Mouse (Mus musculus) telencephalon, adult 2 months (tissue): ENCODE measurements around the gene 4930455H04Rik.

Source experiments
- DNase-seq: peaks from one replicate; pipeline ENCODE4 v3.0.0-alpha.2; 2011; ENCODE audit warnings: low read depth, low spot score

The 4930455H04Rik gene

DNA sequence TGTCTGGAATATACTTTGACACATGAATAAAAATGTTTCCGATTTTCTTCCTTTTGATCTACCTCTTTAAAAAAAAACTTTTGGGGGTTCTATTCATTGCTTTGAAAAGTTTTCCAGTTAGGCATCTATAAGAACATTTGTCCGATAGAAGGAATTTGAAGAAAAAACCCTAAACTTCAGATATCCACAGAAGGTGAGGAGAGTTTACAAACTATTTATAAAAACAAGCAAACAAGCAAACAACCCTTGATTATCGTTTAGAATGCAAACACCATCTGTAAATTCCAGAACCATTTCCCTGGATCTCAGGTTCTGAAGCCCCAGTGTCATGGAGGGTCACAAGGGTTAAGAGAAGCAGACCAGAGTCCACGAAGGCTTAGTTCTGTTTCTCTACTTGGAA is at the start of gene 4930455H04Rik:
TSS of gene 4930455H04Rik (plus strand) at position 301 of the 400 bp plus-strand sequence.
- DNase-seq = no peak

DNA sequence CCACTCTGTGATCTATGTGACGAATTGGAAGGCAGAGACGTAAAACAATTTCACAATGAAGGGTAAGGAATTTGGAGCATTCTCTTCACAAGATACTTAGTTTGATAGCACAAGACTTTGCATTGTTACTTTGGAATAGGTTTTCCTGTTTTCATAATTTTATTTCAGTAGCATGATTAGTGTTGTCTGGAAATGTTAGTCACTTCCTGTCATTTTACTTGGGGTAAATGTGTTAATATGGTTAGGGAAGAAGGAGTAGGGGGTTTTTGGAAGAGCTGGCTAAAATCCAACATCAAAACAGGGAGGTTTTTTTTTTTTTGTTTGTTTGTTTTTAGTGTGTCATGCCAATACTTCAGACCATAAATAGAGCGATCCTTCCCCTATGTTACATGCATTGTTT is 46.5 kb upstream of the 4930455H04Rik start:
- DNase-seq = no peak

DNA sequence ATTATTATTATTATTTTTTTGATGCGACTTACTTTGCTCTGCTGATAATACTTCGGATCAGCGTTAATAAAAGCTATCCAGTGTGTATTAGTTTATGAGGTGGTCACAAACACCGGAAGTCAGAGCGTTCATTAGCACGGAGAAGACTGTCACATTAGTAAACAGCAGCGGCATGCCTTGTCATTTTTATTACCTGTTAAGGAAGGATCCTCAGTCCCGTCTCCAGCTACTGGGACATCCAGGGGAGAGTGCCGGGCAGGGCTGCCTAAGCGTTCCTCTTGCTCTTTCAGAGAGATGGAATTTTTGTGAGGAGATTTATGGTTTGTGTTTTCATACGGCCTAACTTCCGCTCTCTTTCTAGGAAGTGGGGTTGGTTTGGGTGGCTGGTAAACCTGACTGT is 45.0 kb upstream of the 4930455H04Rik start:
- no peak for DNase-seq

DNA sequence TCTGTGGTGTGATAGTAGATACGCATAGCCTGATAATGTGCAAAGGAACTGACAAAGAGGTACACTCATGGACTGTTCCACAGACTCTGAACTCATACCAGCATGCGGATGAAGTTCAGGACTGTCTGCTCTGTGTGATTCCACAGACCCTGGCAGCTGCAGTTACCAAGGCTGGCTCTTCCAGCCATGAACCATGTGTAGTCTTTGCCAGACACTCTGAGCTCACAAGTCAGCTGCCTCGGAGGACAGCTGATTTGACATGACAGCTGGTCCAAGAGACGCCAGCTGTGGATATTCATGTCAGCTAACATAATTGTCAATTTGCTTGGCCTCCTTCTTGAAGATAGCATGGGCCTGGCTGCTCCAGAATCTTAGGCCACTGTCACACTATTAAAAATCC is 39.1 kb upstream of the 4930455H04Rik start:
- no peak for DNase-seq

DNA sequence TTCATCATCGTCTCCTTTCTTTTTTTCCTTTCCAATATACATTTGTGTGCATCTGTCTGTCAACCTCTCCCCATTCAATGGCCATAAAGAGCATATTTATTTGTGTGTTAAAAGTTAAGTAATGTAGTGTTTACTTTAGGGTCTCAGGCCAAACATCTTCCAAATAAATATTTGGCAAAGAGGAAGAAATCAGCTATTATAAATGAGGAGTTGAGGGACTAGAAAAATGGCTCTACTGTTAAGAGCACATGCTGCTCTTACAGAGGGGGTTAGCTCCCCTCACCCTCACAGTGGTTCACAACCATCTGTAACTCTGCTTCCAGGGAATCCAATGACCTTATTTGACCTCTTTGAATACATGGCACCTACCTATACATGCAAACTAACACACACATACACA is 34.9 kb upstream of the 4930455H04Rik start:
- DNase-seq = no peak

DNA sequence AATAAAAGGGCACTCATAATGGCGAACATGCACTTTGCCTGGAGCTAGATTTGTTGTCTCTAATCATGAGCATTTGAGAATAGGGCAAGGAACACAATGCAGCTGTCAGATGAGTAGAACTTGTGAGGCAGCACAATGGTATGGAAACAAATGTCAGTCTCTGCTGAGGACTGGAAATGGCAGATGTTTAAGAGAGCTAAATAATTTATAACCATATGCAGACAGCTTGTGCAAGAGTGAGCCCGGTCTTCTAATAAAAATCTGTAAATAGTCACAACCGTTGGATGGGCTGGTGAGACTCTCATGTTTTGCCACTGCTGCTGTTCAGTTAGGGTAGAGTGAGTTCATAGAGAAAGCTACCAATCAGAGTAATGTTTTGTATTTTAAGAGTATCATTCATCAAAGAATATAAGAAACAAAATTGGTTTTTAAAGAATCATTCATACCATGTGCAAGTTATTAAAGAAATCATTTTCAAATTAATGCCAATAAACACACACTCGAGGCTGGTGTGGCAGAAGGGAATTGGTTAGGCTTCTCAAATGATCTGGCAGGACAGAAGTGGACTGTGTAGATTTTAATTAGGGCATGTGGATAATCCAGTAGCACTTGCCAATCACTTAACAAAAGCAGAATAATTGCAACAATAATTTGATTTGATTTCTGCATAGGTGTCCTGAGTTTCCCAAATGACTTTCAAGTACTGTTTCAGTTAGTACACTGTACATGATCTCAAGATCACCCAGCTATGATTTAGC is 31.0 kb upstream of the 4930455H04Rik start:
- DNase-seq = no peak

DNA sequence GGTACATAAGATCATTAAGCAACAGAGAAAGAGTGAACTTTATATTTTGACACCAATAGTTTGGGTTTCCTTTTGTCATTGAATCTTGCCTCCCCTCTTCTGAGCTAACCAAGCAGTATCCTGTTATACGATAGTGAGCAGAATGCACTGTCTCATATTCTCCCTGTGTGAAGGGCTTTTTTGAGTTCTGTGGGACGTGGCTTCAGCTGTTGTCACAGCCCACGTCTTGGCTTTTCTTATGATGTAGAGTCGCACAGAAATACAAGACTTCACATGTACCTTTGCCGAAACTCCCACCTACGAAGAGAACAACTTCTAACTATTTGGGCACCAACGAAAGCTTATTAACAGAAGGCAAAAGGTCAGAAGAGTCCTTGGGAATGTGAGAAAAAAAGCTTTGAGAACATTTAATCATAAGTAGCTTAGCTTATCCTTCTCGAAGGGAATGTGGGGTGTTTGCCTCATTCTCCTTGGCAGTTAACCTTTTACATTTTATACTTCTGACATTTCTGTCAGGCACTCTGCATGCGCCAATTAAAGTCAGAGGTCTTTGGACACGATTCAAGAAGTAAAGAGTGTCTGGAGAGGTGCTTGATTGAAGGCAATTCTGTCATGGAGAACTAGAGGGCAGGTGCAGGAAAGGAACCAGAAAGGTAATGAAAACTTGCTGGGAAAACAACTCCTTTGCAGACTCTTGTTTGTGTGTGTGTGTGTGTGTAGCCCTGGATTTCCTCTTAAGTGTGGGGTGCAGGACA is 27.1 kb upstream of the 4930455H04Rik start:
- peak; percentile 74 for DNase-seq

DNA sequence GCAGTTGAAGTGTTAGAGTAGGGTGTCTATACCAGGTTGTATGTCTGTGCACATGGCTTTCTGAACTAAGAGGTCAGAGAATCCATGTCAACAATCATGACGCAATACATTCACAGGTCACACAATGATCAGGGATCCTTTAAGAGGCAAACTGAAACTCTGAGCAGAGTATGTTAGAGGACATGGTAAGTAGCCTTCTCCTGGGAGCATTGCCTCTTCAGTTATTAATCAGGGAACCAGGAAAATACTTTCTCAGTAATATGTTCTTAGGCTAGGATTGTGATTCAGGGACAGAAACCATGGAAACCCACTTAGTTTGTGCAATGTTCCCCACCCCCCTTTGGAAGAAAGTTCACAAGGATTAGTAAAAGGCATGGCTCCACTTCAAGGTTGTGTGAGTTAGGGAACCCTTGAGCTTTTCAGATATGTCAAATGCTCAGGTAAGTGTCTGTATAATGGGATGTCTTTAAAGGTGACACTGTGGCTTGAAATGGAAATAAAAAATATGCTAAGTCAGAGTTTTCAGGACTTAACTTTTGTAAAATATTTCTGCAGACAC is 26.4 kb upstream of the 4930455H04Rik start:
- DNase-seq = no peak

DNA sequence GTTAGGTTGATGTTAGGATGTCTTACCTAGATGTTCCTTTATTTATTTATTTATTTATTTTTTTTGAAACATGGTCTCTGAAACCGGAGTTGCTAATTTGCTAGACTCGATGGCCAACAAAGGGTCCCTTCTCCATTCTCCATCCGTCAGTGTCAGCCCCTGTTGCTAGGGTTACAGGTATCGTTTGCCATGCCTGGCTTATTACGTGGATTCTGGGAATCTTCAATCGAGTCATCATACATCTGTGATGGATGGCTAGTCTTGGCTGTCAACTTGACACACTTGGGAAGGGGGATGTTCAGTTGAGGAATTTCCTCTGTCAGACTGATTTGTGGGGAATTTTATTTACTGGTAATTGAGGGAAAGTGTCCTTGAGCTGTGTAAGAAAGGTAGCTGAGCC is 25.3 kb upstream of the 4930455H04Rik start:
- no peak for DNase-seq

DNA sequence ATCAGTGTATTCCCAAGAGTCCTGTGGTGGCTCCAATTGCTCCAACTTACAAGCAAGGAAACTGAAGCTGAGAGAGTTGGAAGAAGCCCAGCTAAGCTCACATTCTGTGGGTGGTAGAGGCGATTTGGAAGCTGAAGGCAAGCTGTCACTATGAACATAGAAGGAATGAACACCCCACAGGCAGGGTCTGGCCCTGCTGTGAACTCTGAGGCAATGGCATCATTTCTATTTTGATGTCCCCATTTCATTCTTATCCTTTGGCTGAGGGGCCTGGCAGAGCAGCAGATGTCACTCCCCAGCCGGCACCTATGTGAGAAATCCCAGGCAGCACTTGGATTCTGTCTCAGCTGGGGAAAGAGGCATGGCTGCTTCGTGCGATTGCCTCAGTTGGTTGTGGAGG is 24.6 kb upstream of the 4930455H04Rik start:
- DNase-seq = peak; percentile 74

DNA sequence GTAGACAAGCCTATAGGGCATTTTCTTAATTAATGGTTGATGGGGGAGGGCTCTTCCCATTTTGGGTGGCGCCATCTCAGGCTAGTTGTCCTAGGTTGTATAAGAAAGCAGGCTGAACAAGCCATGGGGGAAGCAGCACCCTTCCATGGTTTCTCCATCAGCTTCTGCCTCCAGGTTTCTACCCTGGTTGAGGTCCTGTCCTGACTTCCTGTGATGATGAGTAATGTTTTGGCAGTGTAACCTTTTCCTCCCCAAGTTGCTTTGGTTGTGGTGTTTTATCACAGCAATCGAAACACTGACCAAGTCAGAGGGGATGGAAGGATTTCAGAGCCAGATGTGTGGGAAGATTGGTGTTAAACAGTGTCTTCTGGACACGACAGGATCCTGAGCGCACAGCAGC is 21.6 kb upstream of the 4930455H04Rik start:
- DNase-seq = no peak

DNA sequence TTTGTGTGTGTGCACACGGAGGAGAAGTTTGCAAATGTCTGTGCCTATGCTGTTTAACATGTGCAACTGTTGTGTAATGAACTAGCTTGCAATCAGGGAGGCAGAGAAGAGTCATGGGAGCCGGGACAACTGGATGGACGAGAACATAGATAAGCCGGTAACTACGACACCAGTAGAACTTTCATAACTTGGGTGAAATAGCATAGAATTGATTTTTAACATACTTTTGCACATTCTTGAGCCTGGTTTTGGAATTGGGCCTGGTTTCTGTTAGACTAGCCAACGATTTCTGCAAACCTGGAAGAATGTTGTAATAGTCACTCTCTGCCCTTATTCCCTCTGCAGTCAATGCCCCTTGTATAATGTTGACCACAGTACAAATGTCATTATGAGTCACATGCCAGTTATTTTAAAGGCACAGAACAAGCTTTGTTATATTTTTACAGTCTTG is 17.4 kb upstream of the 4930455H04Rik start:
- no peak for DNase-seq

DNA sequence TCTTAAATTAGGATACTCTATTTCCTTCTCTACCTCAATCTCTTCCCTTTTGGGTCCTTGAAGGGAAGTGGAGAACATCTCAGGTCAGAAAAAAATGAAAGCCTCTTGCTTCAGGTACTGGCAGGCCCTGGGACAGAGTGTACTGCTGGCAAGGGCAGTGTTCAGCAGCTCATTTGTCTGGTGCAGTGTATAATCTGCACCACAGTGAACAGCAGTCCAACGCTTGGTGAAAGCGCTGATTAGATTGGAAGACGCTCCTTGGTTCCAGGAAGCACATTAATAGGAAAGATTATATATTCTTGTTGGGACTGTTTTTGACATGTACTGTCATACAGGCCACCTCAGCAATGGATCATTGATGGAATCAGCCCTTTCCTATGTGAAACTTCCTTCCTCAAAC is 16.6 kb upstream of the 4930455H04Rik start:
- no peak for DNase-seq

DNA sequence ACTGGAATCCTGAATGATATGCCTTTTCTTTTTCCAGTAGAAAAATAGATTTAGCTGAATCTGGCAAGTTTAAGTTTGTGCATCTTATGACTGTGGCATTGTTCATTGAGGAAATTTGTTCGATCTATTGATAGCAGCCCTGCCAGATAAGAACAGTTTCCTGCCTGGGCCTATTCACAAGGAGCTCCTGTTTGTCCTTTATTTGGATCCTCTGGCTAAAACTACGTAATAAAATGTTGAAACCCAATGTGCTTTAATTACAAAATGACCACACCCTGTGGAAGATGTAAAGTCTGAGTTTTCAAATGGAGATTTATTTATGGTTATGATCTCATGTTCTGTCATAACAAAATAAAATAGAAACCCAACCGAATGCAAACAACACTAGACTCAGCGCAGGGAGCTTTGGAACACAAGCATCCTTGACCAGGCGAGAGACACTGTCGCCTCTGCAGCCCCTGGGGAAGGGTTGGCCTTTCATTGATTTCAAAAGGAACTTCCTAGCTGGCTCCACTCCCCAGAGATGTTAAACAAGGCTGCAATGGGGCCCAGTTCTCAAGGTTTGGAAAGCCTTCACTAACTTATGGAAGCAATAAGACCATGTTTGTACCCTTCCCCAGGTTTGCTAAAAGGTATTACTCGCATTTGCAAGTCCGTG is 15.7 kb upstream of the 4930455H04Rik start:
- no peak for DNase-seq

DNA sequence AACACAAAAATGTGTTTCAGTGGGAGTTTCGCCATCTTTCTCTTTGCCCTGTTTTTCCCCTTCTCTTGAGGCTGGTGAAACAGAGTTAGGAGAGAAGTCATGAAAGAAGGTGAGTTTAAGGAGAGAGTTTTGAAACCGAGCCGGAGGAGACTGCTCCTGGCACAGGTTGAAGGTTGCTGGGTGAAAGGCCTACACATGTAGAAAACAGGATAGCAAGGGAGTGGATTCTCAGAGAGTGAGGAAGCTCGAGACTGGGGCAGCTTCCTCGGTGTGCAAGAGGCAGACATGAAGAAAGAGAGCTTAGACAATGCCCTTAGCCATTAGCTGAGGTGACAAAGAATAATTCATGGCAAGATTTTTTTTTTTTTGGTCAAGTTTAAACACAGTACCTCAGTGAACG is 14.7 kb upstream of the 4930455H04Rik start:
- DNase-seq = no peak

DNA sequence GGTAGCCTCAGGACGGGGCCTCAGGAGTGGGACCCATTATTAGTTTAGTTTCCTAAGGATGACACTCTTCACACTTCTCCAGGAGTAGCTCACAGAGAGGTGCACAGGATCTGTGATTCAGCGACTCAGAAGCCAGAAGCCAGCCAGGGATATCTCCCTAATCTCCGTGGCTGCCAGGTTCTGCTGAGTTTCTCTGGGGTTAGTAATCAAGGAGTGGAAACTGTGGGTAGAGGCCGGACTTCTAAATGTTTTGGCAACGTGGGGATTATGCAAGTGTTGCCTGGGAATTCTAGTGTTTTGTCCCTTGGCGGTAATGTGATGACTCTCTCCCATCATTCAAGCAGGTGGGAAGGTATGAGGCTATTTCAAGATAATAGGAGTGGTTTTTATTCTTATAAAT is 13.0 kb upstream of the 4930455H04Rik start:
- no peak for DNase-seq

DNA sequence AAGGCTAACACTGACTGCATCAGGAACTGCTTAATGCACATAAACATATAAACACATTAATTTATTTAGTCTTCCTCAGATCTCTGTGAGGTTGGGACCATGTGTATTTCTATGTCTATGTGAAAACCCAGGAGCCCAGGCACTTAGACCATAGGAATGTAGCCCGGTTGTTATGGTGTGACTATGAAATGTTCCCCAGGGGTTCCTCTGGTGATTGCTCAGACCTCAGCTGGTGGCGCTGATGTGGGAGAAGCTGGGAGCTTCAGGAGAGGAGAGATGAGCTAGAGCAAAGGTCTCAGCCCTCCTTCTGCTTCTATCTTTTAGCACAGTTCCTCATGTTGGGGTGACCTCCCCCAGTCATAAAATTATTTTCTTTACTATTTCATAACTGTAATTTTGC is 7.7 kb upstream of the 4930455H04Rik start:
- no peak for DNase-seq

DNA sequence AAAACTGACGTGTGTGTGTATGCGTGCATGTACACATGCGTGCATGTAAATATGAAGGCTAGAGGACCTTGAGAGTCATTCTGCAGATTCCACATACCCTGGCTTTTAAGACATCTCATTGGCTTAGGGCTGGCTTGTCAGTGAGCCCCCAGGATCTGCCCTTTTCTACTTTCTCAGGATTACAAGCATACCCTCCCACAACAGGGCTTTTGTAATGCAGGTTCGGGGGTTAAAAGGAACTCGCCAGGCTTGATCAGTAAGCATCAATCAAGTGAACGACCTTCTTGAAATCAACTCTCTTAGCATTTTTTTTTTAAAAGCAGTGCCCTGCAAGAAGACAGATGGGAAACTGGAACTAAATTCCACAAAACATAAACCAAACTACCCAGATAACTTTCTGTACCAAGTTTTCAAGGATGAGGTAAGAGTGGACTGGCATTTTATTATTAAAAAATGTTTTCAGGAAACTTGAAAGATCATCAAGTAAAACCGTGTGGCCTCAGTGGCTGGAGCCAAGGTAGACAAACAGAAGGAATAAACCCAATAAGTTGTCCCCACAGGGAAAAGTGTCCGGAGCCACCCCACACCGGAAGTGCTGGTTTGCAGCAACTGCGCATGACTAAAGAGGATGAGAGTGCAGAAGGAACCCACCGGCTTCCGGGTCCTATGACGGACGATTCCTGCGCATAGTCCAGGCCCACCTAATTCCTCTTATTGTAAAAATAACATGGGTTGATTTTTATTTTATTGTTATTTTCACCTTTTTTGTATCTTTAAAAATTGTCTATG is 6.5 kb upstream of the 4930455H04Rik start:
- no peak for DNase-seq

DNA sequence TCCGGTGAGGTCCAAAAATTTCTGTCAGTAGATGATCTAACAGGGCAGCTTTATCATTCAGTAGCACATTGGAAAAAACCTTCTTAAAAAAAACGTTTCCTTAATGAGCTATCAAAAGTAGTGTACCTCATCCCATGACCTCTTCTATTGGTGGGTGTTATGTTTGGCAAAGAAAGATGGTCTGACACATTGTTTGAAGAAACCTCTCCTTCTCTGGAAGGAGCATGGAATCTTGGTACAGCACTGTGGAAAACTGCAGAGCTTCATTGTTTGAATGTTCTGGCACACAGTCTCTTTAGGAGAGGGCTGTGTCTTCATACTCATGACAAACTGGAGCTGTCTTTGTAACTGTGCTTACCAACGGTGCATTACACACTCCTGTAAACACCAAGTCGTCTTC is 4.9 kb upstream of the 4930455H04Rik start:
- no peak for DNase-seq

DNA sequence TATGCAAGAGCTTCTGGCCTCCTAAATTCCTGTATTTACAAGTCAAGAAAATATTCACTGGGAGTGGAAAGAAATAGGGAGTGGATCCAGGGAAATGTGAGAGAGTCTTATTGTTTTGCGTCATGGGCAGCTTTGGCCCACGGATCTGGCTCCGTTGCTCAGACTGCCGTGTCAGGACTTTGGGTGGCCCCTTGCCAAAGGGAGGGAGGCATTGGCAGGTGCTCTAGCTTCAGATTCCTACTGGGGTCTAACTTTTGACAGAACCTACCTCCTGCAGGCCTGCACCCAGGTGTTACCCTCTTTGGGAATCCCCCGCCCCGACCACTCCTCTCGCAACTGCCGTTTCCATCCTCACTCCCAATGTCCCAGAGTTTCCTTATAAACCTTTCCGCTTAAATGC is 3.6 kb upstream of the 4930455H04Rik start:
- no peak for DNase-seq

DNA sequence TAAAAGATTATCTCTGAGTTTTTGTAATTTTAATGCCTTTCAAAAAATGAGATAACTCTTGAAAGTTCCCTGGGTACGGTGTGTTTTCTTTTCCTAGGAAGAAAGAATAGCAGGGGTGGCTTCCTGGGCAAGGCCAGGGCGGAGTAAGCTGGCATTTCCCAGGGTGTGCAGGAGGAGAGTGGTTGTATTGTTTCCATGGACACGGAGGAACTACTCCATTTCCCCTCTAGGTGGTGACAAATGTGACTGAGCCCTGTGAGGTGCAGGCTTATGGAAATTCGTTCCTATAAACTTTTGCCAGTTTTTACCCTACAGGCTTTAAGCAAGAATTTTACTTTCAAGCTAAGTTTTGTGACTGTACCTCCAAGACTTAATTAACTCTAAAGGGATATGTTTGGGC is 1.8 kb upstream of the 4930455H04Rik start:
- DNase-seq = peak; percentile 73
